23 mouse cellular contexts compared by ENCODE assay signal in genomic region chr1:18412746-18413145, GRCm38 (mm10).
DNase-seq lines count a peak whose midpoint lies in the region; ATAC-seq and TF ChIP-seq lines count a peak whose summit lies in the region.
"Had no signal": no experiment of that assay in that cellular context is flagged by ENCODE, and none has a peak within 500 bp of the region (broad histone marks: within the 10 kb centered on the region; RNA-seq: fewer than 3 reads in every experiment).

No protein-coding gene starts in this region.

- no peaks in the 10 kb centered on the region for H3K36me3 ChIP-seq in forebrain, postnatal 0 days (ENCODE audit: insufficient read depth)
- H3K36me3 ChIP-seq in forebrain, embryonic 16.5 days (ENCODE audit: control insufficient read depth, insufficient read depth) = no peaks in the 10 kb centered on the region
- no peaks in the 10 kb centered on the region for H3K36me3 ChIP-seq in intestine, postnatal 0 days (ENCODE audit: control insufficient read depth, insufficient read depth)
- no peaks in the 10 kb centered on the region for H3K36me3 ChIP-seq in intestine, embryonic 16.5 days (ENCODE audit: control insufficient read depth, insufficient read depth, low read length)
- H3K36me3 ChIP-seq: hindbrain, embryonic 15.5 days; kidney, embryonic 15.5 days; limb, embryonic 12.5 days had no signal

- H3K4me3 ChIP-seq in forebrain, postnatal 0 days (ENCODE audit: low read depth, low read length) = no peak overlapping the region
- H3K4me3 ChIP-seq in forebrain, embryonic 16.5 days (replicated peaks; ENCODE audit: low read length) = no peak overlapping the region
- H3K4me3 ChIP-seq in intestine, postnatal 0 days (ENCODE audit: low read depth, low read length) = no peak overlapping the region
- H3K4me3 ChIP-seq in intestine, embryonic 16.5 days (ENCODE audit: low read length) = no peak overlapping the region
- H3K4me3 ChIP-seq: hindbrain, embryonic 15.5 days; kidney, embryonic 15.5 days; limb, embryonic 12.5 days had no signal

- no peak for ATAC-seq in forebrain, postnatal 0 days
- no peak for ATAC-seq in forebrain, embryonic 16.5 days
- ATAC-seq in intestine, postnatal 0 days = no peak
- no peak for ATAC-seq in intestine, embryonic 16.5 days
- ATAC-seq: liver, postnatal 0 days; lung, postnatal 0 days had no signal

- no peaks in the 10 kb centered on the region for H3K27me3 ChIP-seq in forebrain, postnatal 0 days (ENCODE audit: insufficient read depth, low read length)
- no peaks in the 10 kb centered on the region for H3K27me3 ChIP-seq in forebrain, embryonic 16.5 days (replicated peaks; ENCODE audit: control insufficient read depth, insufficient read depth, low read length)
- no peaks in the 10 kb centered on the region for H3K27me3 ChIP-seq in intestine, postnatal 0 days (replicated peaks; ENCODE audit: control insufficient read depth, insufficient read depth, low read length)
- no peaks in the 10 kb centered on the region for H3K27me3 ChIP-seq in intestine, embryonic 16.5 days (replicated peaks; ENCODE audit: control insufficient read depth, insufficient read depth, low read length)
- H3K27me3 ChIP-seq: CH12.LX; hindbrain, embryonic 15.5 days; kidney, embryonic 15.5 days; limb, embryonic 12.5 days had no signal

- no peak overlapping the region for H3K4me2 ChIP-seq in forebrain, postnatal 0 days (ENCODE audit: low read depth)
- no peak overlapping the region for H3K4me2 ChIP-seq in forebrain, embryonic 16.5 days (ENCODE audit: low read length)
- H3K4me2 ChIP-seq in intestine, postnatal 0 days (replicated peaks; ENCODE audit: low read depth) = no peak overlapping the region
- H3K4me2 ChIP-seq in intestine, embryonic 16.5 days (ENCODE audit: low read depth, low read length) = no peak overlapping the region
- H3K4me2 ChIP-seq: hindbrain, embryonic 15.5 days; kidney, embryonic 15.5 days; limb, embryonic 12.5 days; liver, embryonic 11.5 days had no signal

- peak; percentile 8; the same call in 1 of the 2 replicates for TF ChIP-seq CTCF in forebrain, postnatal 0 days (IDR thresholded peaks at IDR 0.05; ENCODE audit: low read depth)
- TF ChIP-seq CTCF in intestine, postnatal 0 days (IDR thresholded peaks at IDR 0.05; ENCODE audit: low read depth) = peak; percentile 41

- 62% methylated on average over 2 of the region's 2 CpGs for WGBS in forebrain, postnatal 0 days
- WGBS in forebrain, embryonic 16.5 days = 76% methylated on average over 2 of the region's 2 CpGs
- WGBS in intestine, postnatal 0 days = 70% methylated on average over 2 of the region's 2 CpGs
- 63% methylated on average over 2 of the region's 2 CpGs for WGBS in intestine, embryonic 16.5 days

- no peaks in the 10 kb centered on the region for H3K4me1 ChIP-seq in forebrain, postnatal 0 days (ENCODE audit: insufficient read depth)
- H3K4me1 ChIP-seq in forebrain, embryonic 16.5 days (replicated peaks; ENCODE audit: control insufficient read depth, insufficient read depth, low read length) = peaks cover 7% of the 10 kb centered on the region
- no peaks in the 10 kb centered on the region for H3K4me1 ChIP-seq in intestine, postnatal 0 days (replicated peaks; ENCODE audit: control insufficient read depth, insufficient read depth, low read length)
- no peaks in the 10 kb centered on the region for H3K4me1 ChIP-seq in intestine, embryonic 16.5 days (ENCODE audit: control insufficient read depth, insufficient read depth, low read length)
- H3K4me1 ChIP-seq: kidney, embryonic 15.5 days; limb, embryonic 12.5 days had no signal

- no peaks in the 10 kb centered on the region for H3K9me3 ChIP-seq in forebrain, postnatal 0 days (ENCODE audit: low read length)
- H3K9me3 ChIP-seq in forebrain, embryonic 16.5 days (ENCODE audit: control insufficient read depth, low read length) = no peaks in the 10 kb centered on the region
- H3K9me3 ChIP-seq in intestine, postnatal 0 days (ENCODE audit: control insufficient read depth) = no peaks in the 10 kb centered on the region
- no peaks in the 10 kb centered on the region for H3K9me3 ChIP-seq in intestine, embryonic 16.5 days (ENCODE audit: control insufficient read depth, low read length)
- H3K9me3 ChIP-seq: hindbrain, embryonic 15.5 days; kidney, embryonic 15.5 days; limb, embryonic 12.5 days had no signal

- H3K27ac ChIP-seq in forebrain, postnatal 0 days (ENCODE audit: low read depth, low read length) = no peak overlapping the region
- H3K27ac ChIP-seq in forebrain, embryonic 16.5 days (ENCODE audit: low read length) = no peak overlapping the region
- H3K27ac ChIP-seq in intestine, postnatal 0 days (ENCODE audit: low read depth, low read length) = no peak overlapping the region
- H3K27ac ChIP-seq in intestine, embryonic 16.5 days (ENCODE audit: low read length) = no peak overlapping the region
- H3K27ac ChIP-seq: hindbrain, embryonic 15.5 days; kidney, embryonic 15.5 days; limb, embryonic 12.5 days; macrophage had no signal

- no peak for DNase-seq in forebrain, postnatal 0 days
- DNase-seq in retina, embryonic 14.5 days (ENCODE audit: low spot score) = peak; percentile 44
- DNase-seq in retina, postnatal 1 day = no peak
- DNase-seq in embryo, embryonic 11 days = peak; percentile 11
- DNase-seq in cerebellum, postnatal 4 days (ENCODE audit: low spot score in 2 of 2) = no peak
- DNase-seq: adrenal gland, postnatal 25 days; cerebellum, adult 11-12 months; gastrocnemius, postnatal 10 days; heart, adult 11 months; heart, postnatal 36 days; kidney, adult 11 months; liver, postnatal 0 days; right cerebral cortex, postnatal 14 days had no signal

- no peak overlapping the region for H3K9ac ChIP-seq in forebrain, postnatal 0 days
- H3K9ac ChIP-seq in forebrain, embryonic 16.5 days (replicated peaks; ENCODE audit: low read depth, low read length) = no peak overlapping the region
- no peak overlapping the region for H3K9ac ChIP-seq in intestine, postnatal 0 days (ENCODE audit: low read depth, low read length)
- H3K9ac ChIP-seq in intestine, embryonic 16.5 days (ENCODE audit: low read depth, low read length) = no peak overlapping the region
- H3K9ac ChIP-seq: hindbrain, embryonic 15.5 days; kidney, embryonic 15.5 days; limb, embryonic 12.5 days; liver, postnatal 0 days had no signal

Comparison
In these comparisons a context has a peak if more than half of its experiments do, and no peak if none do; other contexts are left out.
1. DNase-seq: peak in retina, embryonic 14.5 days (single experiment) and embryo, embryonic 11 days (single experiment); none in forebrain, postnatal 0 days (single experiment), retina, postnatal 1 day (single experiment) and cerebellum, postnatal 4 days (0 of 2).